Mouse (Mus musculus): ENCODE measurements around the gene Prss45.

DNA sequence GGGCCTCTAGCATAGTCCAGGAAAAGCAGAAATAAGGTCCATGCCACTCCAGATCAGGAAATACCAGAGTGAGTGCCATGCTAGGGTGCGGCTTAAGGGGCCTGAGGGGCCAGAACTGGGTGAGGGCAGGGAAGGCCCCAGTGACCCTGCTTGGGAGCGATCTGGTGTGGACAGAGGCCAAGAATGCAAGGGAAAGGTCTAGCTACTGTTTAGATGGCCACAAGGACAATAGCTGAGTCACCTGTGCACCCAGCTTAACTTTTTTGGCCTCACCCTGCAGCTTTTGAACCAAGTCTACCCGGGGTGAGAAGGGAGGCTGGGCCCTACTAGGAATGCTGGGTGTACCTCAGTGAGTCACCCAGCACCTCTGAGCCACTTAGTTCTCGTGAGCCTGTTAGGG, 46.4 kb downstream of the Prss45 start:
- TF ChIP-seq CTCF (IDR thresholded peaks at IDR 0.05; ENCODE audit: low read depth) (no peak), EP300 (optimal IDR thresholded peaks at IDR 0.05) (peak; percentile 20)

All from stomach, postnatal 0 days (tissue).